Mouse (Mus musculus) kidney, postnatal 36 days (tissue): ENCODE results near the gene Gm7138.
"Not testable (repeated sequence)": the region's sequence is repeated elsewhere in the genome, so short reads cannot be mapped to it uniquely, and the experiment has no call there.

Experiments used
- DNase-seq, 2 experiments: peaks; one replicate each; pipeline ENCODE4 v3.0.0; 2021 to 2022; ENCODE audit warnings: mixed read lengths in 2 of 2

The Gm7138 gene

DNA sequence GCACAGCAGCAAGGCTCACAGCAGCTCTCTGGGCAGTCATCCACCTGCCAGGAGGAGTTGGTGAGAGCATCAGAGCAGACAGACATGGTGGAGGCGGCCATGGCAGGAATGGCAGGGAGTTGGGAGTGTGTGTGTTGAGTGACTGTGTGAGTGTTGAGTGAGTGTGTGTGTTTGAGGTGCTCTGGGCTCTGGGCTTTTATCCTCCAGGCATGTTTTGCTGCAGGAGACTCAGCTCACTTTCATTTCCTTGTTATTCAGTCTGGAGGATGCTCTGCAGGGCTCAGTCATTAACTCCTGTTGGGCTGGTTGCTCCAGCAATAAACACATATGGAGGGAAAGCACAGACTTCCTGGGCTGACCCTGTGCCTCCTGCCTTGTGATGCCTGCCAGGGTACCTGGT is at the start of gene Gm7138:
TSS of gene Gm7138 (minus strand) at position 101 of the 400 bp plus-strand sequence.
- DNase-seq: not testable (repeated sequence)

DNA sequence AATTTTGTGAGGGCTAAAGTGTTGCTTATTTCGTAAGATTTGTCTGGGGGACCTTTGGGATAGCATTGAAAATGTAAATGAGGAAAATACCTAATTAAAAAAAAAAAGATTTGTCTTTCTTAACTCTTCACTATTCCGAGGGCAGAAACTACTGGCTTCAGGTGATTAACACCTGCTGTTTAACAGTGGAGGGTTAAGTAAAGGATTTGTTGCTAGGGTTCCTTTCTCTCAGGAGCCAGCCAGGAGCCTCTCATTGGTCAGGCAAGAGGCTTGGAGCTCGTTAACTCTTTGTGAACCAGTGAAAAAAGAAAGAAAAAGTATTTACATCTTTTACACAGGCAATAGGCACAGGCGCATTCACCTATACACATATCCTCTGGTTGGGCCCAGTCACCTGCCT is 42.5 kb upstream of the Gm7138 start:
- no peak for DNase-seq

DNA sequence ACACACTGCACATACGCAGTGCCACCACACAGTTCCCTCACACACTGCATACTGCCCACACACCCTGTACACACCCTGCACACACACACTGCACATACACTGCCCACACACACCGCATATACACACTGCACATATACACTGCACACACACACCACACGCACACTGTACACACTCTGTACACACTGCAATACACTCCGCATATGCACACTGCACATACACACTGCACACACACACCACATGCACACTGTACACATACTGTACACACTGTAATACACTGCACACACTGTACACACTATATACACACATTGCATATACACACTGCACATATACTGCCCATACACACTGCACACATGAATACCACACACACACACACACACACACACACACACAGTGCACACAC is 41.8 kb upstream of the Gm7138 start:
- no peak for DNase-seq

DNA sequence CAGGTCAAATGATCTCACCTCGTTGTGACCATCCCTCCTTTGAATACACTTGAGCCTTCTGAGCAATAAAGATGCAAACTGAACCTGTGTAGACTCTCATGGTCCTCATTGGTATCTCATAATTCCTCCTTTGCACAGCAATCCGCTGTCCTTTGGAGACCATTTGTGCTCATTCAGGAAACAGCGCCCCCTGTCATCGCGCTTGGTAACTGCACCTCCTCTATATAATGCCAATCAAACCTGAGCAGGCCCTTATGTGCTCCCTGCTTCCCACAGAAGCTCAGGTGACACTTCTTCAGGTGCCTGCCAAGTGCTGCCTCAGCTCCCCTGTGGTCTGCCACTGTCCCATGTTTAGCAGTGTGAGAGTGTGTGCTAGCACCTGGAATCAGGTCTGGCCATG is 38.8 kb upstream of the Gm7138 start:
- peak; percentile 3 to 53 for DNase-seq

DNA sequence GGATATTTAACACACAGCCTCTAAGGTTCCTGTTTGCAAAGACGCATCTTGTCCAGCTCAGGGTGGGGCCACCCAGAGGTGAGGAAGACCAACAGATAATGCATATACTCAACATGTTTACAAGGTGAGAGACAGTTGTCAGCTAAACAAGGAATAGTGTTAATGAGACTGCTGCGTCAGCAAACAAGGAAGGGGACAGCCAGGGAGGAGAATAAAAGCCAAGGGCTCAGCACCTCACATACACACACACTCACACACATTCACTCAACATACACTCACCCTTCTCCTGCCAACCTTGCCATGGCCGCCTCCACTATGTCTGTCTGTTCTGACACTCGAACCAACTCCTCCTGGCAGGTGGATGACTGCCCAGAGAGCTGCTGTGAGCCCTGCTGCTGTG is 37.6 kb upstream of the Gm7138 start, which contains the start of gene Gm2696:
TSS of gene Gm2696 (plus strand) at position 301 of the 400 bp plus-strand sequence.
- no peak for DNase-seq

DNA sequence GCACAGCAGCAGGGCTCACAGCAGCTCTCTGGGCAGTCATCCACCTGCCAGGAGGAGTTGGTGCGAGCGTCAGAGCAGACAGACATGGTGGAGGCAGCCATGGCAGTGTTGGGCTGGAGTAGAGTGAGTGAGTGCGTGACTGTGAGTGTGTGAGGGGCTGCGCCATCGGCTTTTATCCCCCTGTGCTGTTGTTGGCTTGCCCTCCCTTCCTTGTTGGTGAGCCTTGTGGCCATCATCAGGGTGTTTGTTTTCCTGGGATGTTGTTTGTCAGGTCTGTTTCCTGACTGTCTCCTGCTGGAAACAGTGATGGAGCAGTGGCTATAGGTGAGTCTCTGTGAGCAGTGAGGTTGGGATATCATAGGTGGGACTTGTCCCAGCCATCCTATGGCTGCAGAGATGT is 35.0 kb upstream of the Gm7138 start, which contains the start of gene Gm9507:
TSS of gene Gm9507 (minus strand) at position 101 of the 400 bp plus-strand sequence.
- no peak for DNase-seq

DNA sequence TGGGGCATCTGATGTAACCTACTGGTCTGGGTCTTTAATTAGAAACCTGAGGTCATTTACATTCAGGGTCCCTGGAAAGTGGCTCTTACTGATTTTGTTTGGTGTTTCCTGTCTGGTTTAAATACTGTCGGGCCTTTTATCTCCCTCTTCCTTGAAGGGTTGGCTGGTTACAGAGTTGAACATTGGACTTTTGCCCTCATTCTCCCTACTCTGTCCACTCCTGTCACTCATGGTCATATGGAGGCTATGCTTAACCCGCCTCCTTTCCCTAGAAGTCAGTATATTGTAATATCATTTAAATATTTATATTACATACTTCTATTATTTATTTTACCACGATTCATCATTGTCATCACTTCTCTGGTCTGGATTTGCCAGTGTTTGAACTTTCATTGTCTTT is 27.4 kb upstream of the Gm7138 start:
- DNase-seq: no peak

DNA sequence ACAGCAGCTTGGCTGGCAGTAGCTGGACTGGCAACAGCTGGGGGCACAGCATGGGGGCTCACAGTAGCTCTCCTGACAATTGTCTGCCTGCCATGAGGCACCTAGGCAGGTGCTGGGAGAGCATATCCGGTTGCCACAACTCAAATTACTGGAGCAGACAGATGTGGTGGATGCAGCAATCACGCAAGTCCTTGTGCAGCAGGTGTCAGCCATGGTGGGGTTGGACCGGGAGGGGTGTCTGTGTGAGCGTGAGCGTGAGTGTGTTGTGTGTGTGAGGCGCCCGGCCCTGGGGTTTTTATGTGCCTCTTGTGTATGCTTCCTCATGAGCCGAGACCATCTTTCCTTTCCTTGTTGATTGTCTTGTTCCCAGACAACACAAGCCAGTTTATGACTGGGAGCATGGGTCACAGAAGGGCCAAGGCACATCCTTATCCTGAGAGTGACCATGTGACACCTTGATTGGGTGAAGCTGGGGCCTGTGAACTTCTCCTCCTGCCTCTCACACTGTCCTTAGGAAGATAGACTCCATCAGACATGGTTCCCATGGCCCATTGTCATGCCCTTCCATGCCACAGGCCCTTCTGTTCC is 22.3 kb upstream of the Gm7138 start, which contains the start of gene Gm19668:
TSS of gene Gm19668 (minus strand) at position 213 of the 588 bp plus-strand sequence.
- no peak for DNase-seq

DNA sequence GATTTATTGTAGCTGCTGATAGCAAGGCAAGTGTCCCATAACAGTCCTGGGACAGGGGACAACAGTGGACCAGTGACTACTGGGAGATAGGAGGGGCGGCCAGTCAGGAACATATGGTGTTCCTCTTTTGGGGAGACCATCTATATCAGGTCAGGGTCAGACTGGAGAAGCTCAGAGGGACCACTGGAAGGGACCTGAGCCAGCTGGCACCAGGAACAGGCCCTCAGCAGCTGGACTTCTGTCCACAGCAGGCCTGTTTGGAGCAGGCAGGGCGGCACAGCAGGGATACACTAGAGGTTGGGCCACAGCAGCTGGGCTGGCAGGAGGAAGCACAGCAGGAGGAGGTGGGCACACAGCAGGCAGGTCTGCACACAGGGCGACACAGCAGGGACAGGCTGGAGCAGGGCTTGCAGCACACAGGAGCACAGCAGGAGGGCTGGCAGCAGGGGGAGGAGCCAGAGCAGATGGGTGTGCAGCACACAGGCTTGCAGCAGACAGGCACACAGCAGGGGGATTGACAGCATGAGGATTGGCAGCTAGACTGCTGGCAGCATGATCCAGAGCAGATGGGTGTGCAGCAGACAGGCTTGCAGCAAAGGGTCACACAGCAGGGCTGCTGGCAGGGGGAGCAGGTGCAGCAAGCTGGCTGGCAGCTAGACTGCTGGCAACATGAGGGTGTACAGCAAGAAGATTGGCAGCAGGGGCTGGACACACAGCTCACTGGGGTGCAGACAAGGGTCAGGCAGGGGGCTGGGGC is 21.6 kb upstream of the Gm7138 start:
- not testable (repeated sequence) for DNase-seq

DNA sequence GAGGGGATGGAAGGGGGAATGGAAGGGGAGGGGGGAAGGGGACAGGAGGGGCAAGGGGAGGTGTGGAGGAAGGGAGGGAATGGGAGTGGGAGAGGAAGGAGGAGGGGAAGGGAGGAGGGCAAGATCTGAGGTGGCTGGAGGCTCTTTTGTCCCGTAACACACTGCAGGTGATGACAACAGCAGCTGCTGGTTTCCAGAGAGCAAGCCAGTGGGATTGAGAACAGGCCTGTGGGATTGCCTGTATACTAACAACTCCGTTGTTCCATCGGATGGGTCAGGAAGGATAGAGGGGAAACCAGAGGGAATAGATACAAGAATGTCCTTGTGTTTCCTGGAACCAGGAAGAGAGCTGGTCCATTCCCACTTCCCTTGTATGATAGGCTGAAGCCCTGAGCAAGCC is 20.9 kb upstream of the Gm7138 start:
- DNase-seq: no peak

DNA sequence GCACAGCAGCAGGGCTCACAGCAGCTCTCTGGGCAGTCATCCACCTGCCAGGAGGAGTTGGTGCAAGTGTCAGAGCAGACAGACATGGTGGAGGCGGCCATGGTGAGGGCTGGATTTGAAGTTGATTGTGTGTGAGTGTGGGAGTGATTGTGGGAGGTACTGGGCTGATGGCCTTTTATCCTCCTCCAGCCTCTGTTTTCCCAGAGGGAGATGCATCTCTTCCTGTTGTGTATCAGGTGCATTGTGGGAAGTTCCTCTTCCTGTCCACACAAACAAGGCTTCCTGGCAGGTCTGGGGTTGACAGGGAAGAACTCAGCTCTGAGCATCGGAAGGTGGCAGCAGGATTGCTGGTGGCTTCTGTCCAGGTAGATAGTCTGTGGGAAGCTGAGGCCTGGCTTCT is 18.2 kb upstream of the Gm7138 start, which contains the start of gene Gm9639:
TSS of gene Gm9639 (minus strand) at position 101 of the 400 bp plus-strand sequence.
- DNase-seq: no peak

DNA sequence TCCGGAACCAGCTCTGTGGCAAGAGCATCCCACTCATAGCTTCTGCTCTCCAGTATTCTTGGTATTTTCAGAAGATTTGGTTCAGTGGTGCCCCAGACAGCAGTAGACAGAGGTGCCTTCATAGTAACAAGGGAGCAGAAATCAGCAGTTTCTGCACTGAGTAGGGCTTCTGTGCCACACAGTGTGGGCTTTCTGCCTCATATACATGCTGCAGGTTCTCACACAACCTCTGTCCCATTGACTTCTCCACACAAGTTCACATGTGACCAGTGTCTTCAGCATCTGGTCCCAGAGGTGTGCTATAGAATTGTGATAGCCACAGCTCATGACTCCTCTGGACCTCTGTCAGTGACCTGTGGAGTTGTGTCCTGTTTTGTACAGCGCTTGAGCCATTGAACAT is 11.9 kb upstream of the Gm7138 start:
- DNase-seq: no peak

DNA sequence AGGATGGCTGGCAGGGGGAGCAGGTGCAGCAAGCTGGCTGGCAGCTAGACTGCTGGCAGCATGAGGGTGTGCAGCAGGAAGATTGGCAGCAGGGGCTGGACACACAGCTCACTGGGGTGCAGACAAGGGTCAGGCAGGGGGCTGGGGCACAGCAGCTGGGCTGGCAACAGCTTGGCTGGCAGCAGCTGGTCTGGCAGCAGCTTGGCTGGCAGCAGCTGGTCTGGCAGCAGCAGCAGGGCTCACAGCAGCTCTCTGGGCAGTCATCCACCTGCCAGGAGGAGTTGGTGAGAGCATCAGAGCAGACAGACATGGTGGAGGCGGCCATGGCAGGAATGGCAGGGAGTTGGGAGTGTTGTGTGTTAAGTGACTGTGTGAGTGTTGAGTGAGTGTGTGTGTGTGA is 11.1 kb upstream of the Gm7138 start, which contains the start of gene Gm7137:
TSS of gene Gm7137 (minus strand) at position 325 of the 400 bp plus-strand sequence.
- DNase-seq: not testable (repeated sequence)

DNA sequence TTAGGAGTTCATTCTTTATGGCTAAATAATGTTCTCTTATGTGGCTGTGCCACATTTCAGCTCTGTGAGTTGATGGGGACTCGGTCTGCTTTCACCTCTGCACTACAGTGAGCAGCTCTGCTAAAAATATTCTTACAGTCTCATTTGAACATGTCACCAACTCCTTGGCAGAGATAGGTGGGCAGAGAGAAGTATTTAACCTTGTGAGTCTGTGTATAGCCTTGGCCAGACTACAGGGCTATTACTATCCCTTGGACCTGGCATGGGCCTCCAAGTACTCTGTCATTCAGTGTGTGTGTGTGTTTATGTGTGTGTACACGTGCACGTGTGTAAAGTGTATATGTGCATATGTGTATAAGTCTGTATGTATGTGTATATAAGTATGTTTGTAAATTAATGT is 6.7 kb upstream of the Gm7138 start:
- not testable (repeated sequence) for DNase-seq

DNA sequence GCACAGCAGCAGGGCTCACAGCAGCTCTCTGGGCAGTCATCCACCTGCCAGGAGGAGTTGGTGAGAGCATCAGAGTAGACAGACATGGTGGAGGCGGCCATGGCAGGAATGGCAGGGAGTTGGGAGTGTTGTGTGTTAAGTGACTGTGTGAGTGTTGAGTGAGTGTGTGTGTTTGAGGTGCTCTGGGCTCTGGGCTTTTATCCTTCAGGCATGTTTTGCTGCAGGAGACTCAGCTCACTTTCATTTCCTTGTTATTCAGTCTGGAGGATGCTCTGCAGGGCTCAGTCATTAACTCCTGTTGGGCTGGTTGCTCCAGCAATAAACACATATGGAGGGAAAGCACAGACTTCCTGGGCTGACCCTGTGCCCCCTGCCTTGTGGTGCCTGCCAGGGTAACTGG is 5.7 kb upstream of the Gm7138 start, which contains the start of gene Gm3250:
TSS of gene Gm3250 (minus strand) at position 101 of the 400 bp plus-strand sequence.
- DNase-seq: not testable (repeated sequence)

DNA sequence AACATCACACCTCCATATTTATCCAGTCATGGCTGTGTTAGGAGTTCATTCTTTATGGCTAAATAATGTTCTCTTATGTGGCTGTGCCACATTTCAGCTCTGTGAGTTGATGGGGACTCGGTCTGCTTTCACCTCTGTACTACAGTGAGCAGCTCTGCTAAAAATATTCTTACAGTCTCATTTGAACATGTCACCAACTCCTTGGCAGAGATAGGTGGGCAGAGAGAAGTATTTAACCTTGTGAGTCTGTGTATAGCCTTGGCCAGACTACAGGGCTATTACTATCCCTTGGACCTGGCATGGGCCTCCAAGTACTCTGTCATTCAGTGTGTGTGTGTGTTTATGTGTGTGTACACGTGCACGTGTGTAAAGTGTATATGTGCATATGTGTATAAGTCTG is 4.6 kb downstream of the Gm7138 start:
- DNase-seq: not testable (repeated sequence)

DNA sequence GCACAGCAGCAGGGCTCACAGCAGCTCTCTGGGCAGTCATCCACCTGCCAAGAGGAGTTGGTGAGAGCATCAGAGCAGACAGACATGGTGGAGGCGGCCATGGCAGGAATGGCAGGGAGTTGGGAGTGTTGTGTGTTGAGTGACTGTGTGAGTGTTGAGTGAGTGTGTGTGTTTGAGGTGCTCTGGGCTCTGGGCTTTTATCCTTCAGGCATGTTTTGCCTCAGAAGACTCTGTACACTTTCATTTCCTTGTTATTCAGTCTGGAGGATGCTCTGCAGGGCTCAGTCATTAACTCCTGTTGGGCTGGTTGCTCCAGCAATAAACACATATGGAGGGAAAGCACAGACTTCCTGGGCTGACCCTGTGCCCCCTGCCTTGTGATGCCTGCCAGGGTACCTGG is 5.5 kb downstream of the Gm7138 start, which contains the start of gene Gm3238:
TSS of gene Gm3238 (minus strand) at position 101 of the 400 bp plus-strand sequence.
- DNase-seq: not testable (repeated sequence)

DNA sequence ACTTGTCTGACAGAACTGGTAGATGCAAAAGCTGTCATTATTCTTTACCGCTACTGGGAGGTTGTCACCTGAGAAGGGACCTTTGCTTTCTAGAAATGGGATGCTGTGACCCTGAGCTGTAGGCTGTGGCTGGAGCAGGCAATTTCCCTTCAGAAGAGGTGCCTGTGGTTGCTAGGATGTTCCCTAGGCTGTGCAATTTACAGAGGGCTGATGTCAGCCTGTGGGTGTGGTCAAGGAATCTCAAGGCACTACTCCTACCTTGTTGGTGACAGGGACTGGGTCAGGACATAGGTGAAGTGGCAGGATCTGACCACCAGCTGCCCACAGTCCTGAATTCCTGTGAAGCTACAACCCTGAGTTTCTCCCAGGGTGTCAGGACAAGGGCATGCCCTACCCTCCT is 7.0 kb downstream of the Gm7138 start:
- no peak for DNase-seq

DNA sequence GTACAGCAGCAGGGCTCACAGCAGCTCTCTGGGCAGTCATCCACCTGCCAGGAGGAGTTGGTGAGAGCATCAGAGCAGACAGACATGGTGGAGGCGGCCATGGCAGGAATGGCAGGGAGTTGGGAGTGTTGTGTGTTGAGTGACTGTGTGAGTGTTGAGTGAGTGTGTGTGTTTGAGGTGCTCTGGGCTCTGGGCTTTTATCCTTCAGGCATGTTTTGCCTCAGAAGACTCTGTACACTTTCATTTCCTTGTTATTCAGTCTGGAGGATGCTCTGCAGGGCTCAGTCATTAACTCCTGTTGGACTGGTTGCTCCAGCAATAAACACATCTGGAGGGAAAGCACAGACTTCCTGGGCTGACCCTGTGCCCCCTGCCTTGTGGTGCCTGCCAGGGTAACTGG is 17.2 kb downstream of the Gm7138 start, which contains the start of gene Gm3233:
TSS of gene Gm3233 (minus strand) at position 101 of the 400 bp plus-strand sequence.
- not testable (repeated sequence) for DNase-seq

DNA sequence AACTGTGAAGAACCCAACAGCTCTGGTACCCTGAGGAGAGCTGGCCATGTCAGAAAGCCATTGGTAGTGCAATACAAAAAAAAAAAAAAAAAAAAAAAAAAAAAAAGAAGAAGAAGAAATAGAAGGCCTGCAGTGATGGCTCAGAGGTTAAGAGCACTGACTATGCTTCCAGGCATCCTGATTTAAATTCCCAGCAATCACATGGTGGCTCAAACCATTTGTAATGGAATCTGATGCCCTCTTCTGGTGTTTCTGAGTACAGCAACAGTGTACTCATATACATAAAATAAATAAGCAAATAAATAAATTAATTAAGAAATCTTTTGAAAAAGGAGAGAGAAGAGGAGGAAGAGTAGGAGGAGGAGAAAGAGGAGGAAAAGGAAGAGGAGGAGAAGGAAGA is 23.3 kb downstream of the Gm7138 start:
- DNase-seq: no peak

DNA sequence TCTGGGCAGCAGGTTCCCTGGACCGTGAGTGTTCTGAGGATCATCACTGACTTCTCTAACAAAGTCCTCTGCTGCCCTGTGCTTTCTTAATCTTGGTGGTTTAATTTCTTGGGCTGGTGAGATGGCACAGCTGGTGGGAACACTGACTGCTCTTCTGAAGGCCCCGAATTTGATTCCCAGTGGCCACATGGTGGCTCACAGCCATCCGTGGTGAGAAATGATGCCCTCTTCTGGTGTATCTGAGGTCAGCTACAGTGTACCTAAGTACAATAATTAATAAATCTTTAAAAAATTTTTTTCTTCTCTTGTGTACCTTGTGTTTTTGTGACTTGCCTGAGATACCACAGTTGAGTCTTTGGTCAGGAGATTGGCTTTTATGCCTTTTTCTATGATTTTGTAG is 24.4 kb downstream of the Gm7138 start:
- DNase-seq: not testable (repeated sequence)

DNA sequence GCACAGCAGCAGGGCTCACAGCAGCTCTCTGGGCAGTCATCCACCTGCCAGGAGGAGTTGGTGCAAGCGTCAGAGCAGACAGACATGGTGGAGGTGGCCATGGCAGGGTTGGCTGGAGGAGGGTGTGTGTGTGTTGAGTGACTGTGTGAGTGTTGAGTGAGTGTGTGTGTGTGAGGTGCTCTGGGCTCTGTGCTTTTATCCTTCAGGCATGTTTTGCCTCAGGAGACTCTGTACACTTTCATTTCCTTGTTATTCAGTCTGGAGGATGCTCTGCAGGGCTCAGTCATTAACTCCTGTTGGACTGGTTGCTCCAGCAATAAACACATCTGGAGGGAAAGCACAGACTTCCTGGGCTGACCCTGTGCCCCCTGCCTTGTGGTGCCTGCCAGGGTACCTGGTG is 25.5 kb downstream of the Gm7138 start, which contains the start of gene Gm9736:
TSS of gene Gm9736 (minus strand) at position 101 of the 400 bp plus-strand sequence.
- DNase-seq: not testable (repeated sequence)

DNA sequence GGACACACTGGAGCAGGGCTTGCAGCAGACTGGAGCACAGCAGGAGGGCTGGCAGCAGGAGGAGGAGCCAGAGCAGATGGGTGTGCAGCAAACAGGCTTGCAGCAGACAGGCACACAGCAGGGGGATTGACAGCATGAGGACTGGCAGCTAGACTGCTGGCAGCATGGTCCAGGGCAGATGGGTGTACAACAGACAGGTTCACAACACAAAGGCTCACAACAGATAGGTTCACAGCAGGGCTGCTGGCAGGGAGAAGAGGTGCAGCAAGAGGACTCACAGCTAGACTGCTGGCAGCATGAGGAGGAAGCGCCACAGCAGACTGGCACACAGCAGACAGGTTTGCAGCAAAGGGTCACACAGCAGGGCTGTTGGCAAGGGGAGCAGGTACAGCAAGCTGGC is 26.1 kb downstream of the Gm7138 start:
- not testable (repeated sequence) for DNase-seq
